Mouse (Mus musculus) megakaryocyte, embryonic 14.5 days (primary cell): ENCODE data around the gene Timmdc1.

Experiments
- FLI1 ChIP-seq: IDR thresholded peaks from 2 replicates; pipeline ENCODE4 v1.6.1; 2012; ENCODE audit warnings: low read length, inconsistent platforms, mixed read lengths
- GATA1 ChIP-seq: IDR thresholded peaks from 3 replicates; pipeline ENCODE4 v1.6.1; 2012; ENCODE audit warnings: mixed read lengths, low read length, inconsistent platforms, borderline replicate concordance

- TF ChIP-seq GATA1 (no peak), FLI1 (no peak)
These were observed 66.7 kb downstream of the Timmdc1 start, which contains the start of gene Cd80 for GRCm38 (mm10) chr16:38455511-38456418.
